Mouse (Mus musculus) retina, postnatal 7 days (tissue): ENCODE measurements around the gene Cd52.

ENCODE experiments used
- DNase-seq: peaks from one replicate; pipeline ENCODE4 v3.0.0-alpha.2; 2012; ENCODE audit warnings: low read depth, low spot score

Cd52 gene

DNA sequence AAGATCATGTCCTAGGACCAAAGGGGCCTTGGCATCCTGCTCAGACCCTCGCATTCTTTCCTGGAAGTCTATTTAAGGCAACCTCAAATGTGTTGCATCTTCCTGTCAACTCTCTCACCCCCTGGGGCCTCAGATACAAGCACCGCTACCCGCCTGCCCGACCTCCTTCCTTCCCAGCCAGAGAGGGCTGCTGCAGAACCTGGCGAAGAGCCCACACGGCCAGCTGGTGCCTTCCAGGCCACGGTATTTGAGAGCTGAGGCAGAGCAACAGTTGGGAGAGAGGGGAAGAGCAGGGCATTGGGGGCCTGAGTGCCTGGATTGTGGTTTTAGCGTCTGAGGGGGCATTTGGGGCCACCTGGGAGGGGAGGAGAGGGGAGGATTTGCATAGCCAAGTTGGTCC is 42.3 kb downstream of the Cd52 start:
- peak; percentile 32 for DNase-seq

DNA sequence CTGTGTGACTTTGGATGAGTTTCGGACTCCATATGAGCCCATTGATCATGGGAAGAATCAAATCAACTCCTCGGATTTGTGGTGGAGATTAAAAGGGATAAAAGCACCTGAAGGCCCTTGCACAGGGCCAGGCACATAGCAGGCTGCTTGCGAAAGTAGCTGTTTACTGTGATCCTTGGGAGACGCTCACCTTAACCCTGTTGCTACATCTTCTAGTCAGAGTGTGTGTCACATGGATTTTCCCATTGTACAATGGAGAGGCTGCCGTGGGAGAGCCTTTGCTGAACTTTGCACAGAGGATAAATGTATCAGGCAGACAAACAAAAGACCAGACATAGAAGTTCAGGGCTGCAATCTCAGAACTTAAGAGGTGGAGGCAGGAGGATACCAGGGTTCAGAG is 43.0 kb downstream of the Cd52 start:
- no peak for DNase-seq

DNA sequence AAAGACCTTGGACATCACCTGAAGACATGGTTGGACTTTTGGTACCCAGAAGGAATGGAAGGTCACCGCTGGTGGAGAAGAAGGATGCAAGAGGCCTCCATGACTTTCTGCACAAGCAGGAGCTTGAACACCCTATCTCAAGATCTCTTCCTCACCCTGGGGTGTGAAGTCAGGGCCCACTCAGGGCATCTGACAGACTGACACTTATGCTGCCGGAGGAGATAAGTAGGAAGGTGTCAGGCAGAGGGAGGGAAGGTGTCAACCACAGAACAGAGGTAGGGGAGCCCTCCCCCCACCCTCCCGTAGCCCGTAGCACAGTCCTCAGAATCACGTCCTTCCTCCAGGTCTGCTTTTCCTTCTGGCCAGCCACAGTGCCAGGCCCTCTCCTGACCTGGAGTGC is 47.2 kb downstream of the Cd52 start:
- no peak for DNase-seq

DNA sequence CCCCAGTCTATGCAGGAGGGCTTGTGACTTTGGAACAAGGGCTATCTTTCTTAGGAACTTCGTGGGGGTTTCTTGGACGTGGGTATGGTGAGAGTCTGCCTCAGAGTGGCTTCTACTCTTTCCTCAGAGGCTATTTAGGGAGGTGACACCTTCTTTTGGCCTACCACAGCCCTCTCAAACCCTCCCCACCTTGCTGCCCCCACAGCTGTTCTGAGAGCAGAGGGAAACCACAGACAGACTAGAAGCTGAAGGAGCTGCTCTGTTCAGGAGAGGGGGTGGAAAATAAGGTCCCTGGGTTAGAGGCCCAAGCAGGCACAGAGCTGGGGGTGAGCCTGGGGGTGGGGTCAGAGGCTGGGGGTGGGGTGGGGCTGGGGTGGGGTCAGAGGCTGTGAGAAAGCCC is 51.8 kb downstream of the Cd52 start:
- no peak for DNase-seq

DNA sequence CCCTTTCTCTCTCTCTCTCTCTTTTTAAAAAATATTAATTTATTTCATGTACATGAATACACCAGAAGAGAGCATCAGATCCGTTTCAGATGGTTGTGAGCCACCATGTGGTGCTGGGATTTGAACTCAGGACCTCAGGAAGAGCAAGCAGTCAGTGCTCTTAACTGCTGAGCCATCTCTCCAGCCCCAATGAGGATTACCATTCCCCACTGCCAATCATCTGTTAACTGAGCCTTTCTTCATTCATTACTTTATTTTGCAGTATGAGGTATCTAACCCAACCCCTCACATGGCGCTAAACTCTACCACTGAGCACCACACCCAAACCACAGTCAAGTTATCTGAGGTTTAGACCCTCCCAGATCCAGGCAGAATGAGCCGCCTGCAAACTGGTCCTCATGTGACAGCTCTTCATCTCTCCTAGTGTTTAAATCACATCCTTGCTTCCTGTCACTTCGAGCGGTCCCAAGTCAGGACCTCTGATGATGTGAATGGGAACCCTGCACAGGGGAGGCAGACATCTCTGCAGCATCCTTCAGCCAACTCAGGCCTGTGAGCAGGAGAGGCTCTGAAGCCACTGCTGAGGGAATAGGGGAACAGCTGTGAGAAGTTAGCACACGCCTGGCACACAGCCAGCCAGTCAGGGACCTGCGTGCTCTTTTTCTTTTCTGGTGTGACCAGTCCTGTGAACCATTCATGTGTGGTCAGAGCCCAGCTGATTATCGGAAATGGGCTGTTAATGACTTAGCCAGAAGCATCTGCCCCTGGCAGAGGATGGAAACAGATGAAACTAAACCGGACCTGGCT is 53.4 kb downstream of the Cd52 start:
- no peak for DNase-seq

DNA sequence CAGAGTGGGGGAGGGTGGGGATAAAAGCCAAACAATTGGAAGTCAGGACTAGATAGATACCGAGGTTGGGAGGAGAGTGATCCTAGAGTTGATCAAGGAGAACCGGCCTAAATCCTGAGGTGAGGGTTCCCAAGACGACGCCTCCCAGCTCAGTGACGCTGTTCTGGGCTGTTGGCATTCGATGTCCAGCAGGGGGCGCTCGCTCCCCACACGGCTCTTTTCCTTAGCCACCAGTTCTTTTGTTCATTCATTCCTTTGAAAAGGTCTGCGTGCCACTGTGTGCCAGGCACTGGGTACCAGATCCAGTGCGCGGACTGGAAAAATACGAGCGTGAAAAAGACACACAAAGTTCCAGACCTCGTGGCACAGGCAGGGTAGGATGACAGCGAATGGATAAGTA is 58.9 kb downstream of the Cd52 start:
- DNase-seq: peak; percentile 74
